In genomic region chr12:72976718-72977117, GRCm38 (mm10) we compare ENCODE assay signal across 9 mouse cellular contexts. TPM values are rescaled to one million over a fixed set of nuclear protein-coding genes. Genes with fewer than 3 reads are reported as not detected.
DNase-seq lines count a peak whose midpoint lies in the region; ATAC-seq and TF ChIP-seq lines count a peak whose summit lies in the region.
"Had no signal": no experiment of that assay in that cellular context is flagged by ENCODE, and none has a peak within 500 bp of the region (broad histone marks: within the 10 kb centered on the region; RNA-seq: fewer than 3 reads in every experiment).

No protein-coding gene starts in this region.

- peak; percentile 60; the same call in 1 of the 2 replicates for TF ChIP-seq EP300 in ES-Bruce4 (IDR thresholded peaks at IDR 0.05; ENCODE audit: insufficient read depth, low read depth, low read length)

- TF ChIP-seq CTCF in ES-Bruce4 (IDR thresholded peaks at IDR 0.05; ENCODE audit: low read depth, low read length), result peak; percentile 91
- peak; percentile 88 for TF ChIP-seq CTCF in forebrain, postnatal 0 days (IDR thresholded peaks at IDR 0.05; ENCODE audit: low read depth)
- peak; percentile 89 for TF ChIP-seq CTCF in layer of hippocampus, adult 2 months (conservative IDR thresholded peaks at IDR 0.05)
- peak; percentile 90 for TF ChIP-seq CTCF in lung, embryonic 14.5 days (IDR thresholded peaks at IDR 0.05; ENCODE audit: low read depth)
- TF ChIP-seq CTCF in thymus, adult 2 months (IDR thresholded peaks at IDR 0.05; ENCODE audit: borderline replicate concordance, control insufficient read depth, extremely low read depth, insufficient read depth, low read length, poor library complexity), result peak; percentile 68; the same call in 1 of the 2 replicates

- ATAC-seq in forebrain, postnatal 0 days, result peak; percentile 87
- ATAC-seq in lung, embryonic 14.5 days (ENCODE audit: insufficient read depth), result peak; percentile 89

- no peak overlapping the region for H3K27ac ChIP-seq in ES-Bruce4 (ENCODE audit: insufficient read depth, low read length)
- no peak overlapping the region for H3K27ac ChIP-seq in forebrain, postnatal 0 days (ENCODE audit: low read depth, low read length)
- no peak overlapping the region for H3K27ac ChIP-seq in layer of hippocampus, adult 2 months
- no peak overlapping the region for H3K27ac ChIP-seq in lung, embryonic 14.5 days (ENCODE audit: low read depth)
- no peak overlapping the region for H3K27ac ChIP-seq in thymus, adult 2 months (ENCODE audit: control insufficient read depth, insufficient read depth, low read length)
- H3K27ac ChIP-seq: macrophage had no signal

- 2% methylated on average over 12 of the region's 12 CpGs for WGBS in forebrain, postnatal 0 days
- under 1% methylated on average over 12 of the region's 12 CpGs for WGBS in lung, embryonic 14.5 days
- 5% methylated on average over 12 of the region's 12 CpGs for WGBS in thymus, adult 2 months

- no peak overlapping the region for H3K4me3 ChIP-seq in ES-Bruce4 (ENCODE audit: low read depth, low read length)
- H3K4me3 ChIP-seq in forebrain, postnatal 0 days (ENCODE audit: low read depth, low read length), result no peak overlapping the region
- H3K4me3 ChIP-seq in layer of hippocampus, adult 2 months, result peak overlapping the region; percentile 37; the same call in 1 of the 2 replicates
- H3K4me3 ChIP-seq in lung, embryonic 14.5 days (ENCODE audit: low read depth, low read length), result peak overlapping the region; percentile 2; the same call in 1 of the 2 replicates
- H3K4me3 ChIP-seq in thymus, adult 2 months (ENCODE audit: control insufficient read depth, insufficient read depth, low read length), result no peak overlapping the region

- peak; percentile 33 for DNase-seq in cerebellum, adult 11 months
- peak; percentile 82 for DNase-seq in forebrain, postnatal 0 days
- DNase-seq in heart, postnatal 4 days, result peak; percentile 77
- peak; percentile 39 to 72 for DNase-seq in layer of hippocampus, adult 2 months (ENCODE audit: low spot score in 2 of 2)
- DNase-seq in lung, embryonic 14.5 days, result peak; percentile 91
- peak; percentile 69 for DNase-seq in ovary, adult 18-20 months (ENCODE audit: low spot score)
- DNase-seq in thymus, adult 2 months, result peak; percentile 77

- H3K4me1 ChIP-seq in ES-Bruce4 (ENCODE audit: control insufficient read depth, insufficient read depth, low read length), result no peaks in the 10 kb centered on the region
- H3K4me1 ChIP-seq in forebrain, postnatal 0 days (ENCODE audit: insufficient read depth), result no peaks in the 10 kb centered on the region
- H3K4me1 ChIP-seq in lung, embryonic 14.5 days (ENCODE audit: insufficient read depth), result no peaks in the 10 kb centered on the region
- H3K4me1 ChIP-seq in thymus, adult 2 months (replicated peaks; ENCODE audit: control insufficient read depth, insufficient read depth, low read length), result no peaks in the 10 kb centered on the region

- H3K4me2 ChIP-seq in forebrain, postnatal 0 days (ENCODE audit: low read depth), result peak overlapping the region; percentile 31
- peak overlapping the region; percentile 54 for H3K4me2 ChIP-seq in lung, embryonic 14.5 days

- H3K27me3 ChIP-seq in ES-Bruce4 (ENCODE audit: control insufficient read depth, insufficient read depth, low read length, poor library complexity, severe bottlenecking), result no peaks in the 10 kb centered on the region
- peaks cover 10% of the 10 kb centered on the region for H3K27me3 ChIP-seq in forebrain, postnatal 0 days (ENCODE audit: insufficient read depth, low read length)
- H3K27me3 ChIP-seq in lung, embryonic 14.5 days (ENCODE audit: insufficient read depth, low read length), result no peaks in the 10 kb centered on the region
- H3K27me3 ChIP-seq in thymus, adult 2 months (ENCODE audit: control insufficient read depth, insufficient read depth, low read length), result no peaks in the 10 kb centered on the region

- no peak overlapping the region; the same call in 1 of the 2 replicates for H3K9ac ChIP-seq in ES-Bruce4 (ENCODE audit: low read depth, poor library complexity, severe bottlenecking)
- no peak overlapping the region for H3K9ac ChIP-seq in forebrain, postnatal 0 days
- peak overlapping the region; percentile 29; the same call in 1 of the 2 replicates for H3K9ac ChIP-seq in lung, embryonic 14.5 days

- no peaks in the 10 kb centered on the region for H3K36me3 ChIP-seq in ES-Bruce4 (ENCODE audit: control insufficient read depth, insufficient read depth, low read length, poor library complexity, severe bottlenecking)
- no peaks in the 10 kb centered on the region for H3K36me3 ChIP-seq in forebrain, postnatal 0 days (ENCODE audit: insufficient read depth)
- no peaks in the 10 kb centered on the region for H3K36me3 ChIP-seq in lung, embryonic 14.5 days (ENCODE audit: insufficient read depth)
- no peaks in the 10 kb centered on the region for H3K36me3 ChIP-seq in thymus, adult 2 months (ENCODE audit: control insufficient read depth, insufficient read depth, low read length)

- H3K9me3 ChIP-seq in ES-Bruce4 (replicated peaks; ENCODE audit: control insufficient read depth, insufficient read depth, low read length, poor library complexity, severe bottlenecking), result no peaks in the 10 kb centered on the region
- no peaks in the 10 kb centered on the region for H3K9me3 ChIP-seq in forebrain, postnatal 0 days (ENCODE audit: low read length)
- H3K9me3 ChIP-seq in lung, embryonic 14.5 days (ENCODE audit: low read depth, low read length), result no peaks in the 10 kb centered on the region

- no peak for TF ChIP-seq POLR2A in ES-Bruce4 (IDR thresholded peaks at IDR 0.05; ENCODE audit: insufficient read depth, low read length)
- TF ChIP-seq POLR2A in thymus, adult 2 months (IDR thresholded peaks at IDR 0.05; ENCODE audit: control insufficient read depth, extremely low read depth, insufficient read depth, low read length, poor library complexity), result no peak

RNA-seq across cellular contexts. Expression of gene 4930447C04Rik, which starts 36.1 kb away (rescaled TPM):
- 79.1 and 91.6 TPM in 2 replicates for polyA plus RNA-seq in ES-Bruce4 (2011; ENCODE audit: insufficient read depth, insufficient read length, low read depth, missing spikeins)
- total RNA-seq in forebrain, postnatal 0 days (2014; rRNA removed), result 4.3 and 9.4 TPM in 2 replicates
- polyA plus RNA-seq in forebrain, postnatal 0 days (2015; fragmentation: Nextera tagmentation; extraction: Ambion mirVana), result 2.3 TPM in 2 replicates
- total RNA-seq in heart, postnatal 4 days (2021), result 1 to 10 TPM in 1 of 2 experiments, under 1 TPM in 1; 0.72 to 1.2 TPM
- total RNA-seq in layer of hippocampus, adult 2 months (2021), result 1 to 10 TPM; 6.1 to 6.5 TPM
- 0.19 and 0.63 TPM in 2 replicates for polyA plus RNA-seq in lung, embryonic 14.5 days (2014; fragmentation: Nextera tagmentation; extraction: Ambion mirVana)
- polyA plus RNA-seq in thymus, adult 2 months (2012; rRNA removed), result not detected in 2 replicates
- polyA plus RNA-seq: macrophage had no signal

RNA-seq across cellular contexts. Expression of gene Six6, which starts 37.0 kb away (rescaled TPM):
- not detected in 2 replicates for polyA plus RNA-seq in ES-Bruce4 (2011; ENCODE audit: insufficient read depth, insufficient read length, low read depth, missing spikeins)
- total RNA-seq in forebrain, postnatal 0 days (2014; rRNA removed), result 1.2 and 4.0 TPM in 2 replicates
- 0.06 and 0.77 TPM in 2 replicates for polyA plus RNA-seq in forebrain, postnatal 0 days (2015; fragmentation: Nextera tagmentation; extraction: Ambion mirVana)
- total RNA-seq in heart, postnatal 4 days (2021), result not detected
- not detected for total RNA-seq in layer of hippocampus, adult 2 months (2021)
- not detected in 2 replicates for polyA plus RNA-seq in lung, embryonic 14.5 days (2014; fragmentation: Nextera tagmentation; extraction: Ambion mirVana)
- not detected in 2 replicates for polyA plus RNA-seq in thymus, adult 2 months (2012; rRNA removed)
- polyA plus RNA-seq: macrophage had no signal

Comparison
In these comparisons a context has a peak if more than half of its experiments do, and no peak if none do; other contexts are left out.
1. H3K4me3 ChIP-seq: peak in layer of hippocampus, adult 2 months (single experiment) and lung, embryonic 14.5 days (single experiment); none in ES-Bruce4 (single experiment), forebrain, postnatal 0 days (single experiment) and thymus, adult 2 months (single experiment).
2. DNase-seq: peak in every context shown above with its lines; median percentile 91 in lung, embryonic 14.5 days; 82 in forebrain, postnatal 0 days; 77 in heart, postnatal 4 days; 77 in thymus, adult 2 months; 69 in ovary, adult 18-20 months; 56 in layer of hippocampus, adult 2 months; 33 in cerebellum, adult 11 months.
3. RNA of gene 4930447C04Rik, which starts 36.1 kb away (polyA plus RNA-seq): 79.1 to 91.6 TPM in ES-Bruce4; 2.3 TPM in forebrain, postnatal 0 days, 0.19 to 0.63 TPM in lung, embryonic 14.5 days and not detected in thymus, adult 2 months; every median in the first group is over 10 times any median in the second.
4. Peak in every context shown above with its lines, with median percentiles within 50 percentile points of each other: CTCF ChIP-seq.